Comparison of ENCODE assay signal across 28 mouse cellular contexts in genomic region chr4:129683901-129684493, GRCm38 (mm10). TPM values are rescaled to one million over a fixed set of nuclear protein-coding genes. Genes with fewer than 3 reads are reported as not detected.
A peak's percentile ranks its signal among the peaks of the same experiment; 100 is the strongest.
DNase-seq lines count a peak whose midpoint lies in the region; ATAC-seq and TF ChIP-seq lines count a peak whose summit lies in the region.
"Had no signal": no experiment of that assay in that cellular context is flagged by ENCODE, and none has a peak within 500 bp of the region (broad histone marks: within the 10 kb centered on the region; RNA-seq: fewer than 3 reads in every experiment).

No protein-coding gene starts in this region.

- no peak overlapping the region for H3K27ac ChIP-seq in limb, embryonic 15.5 days
- no peak overlapping the region for H3K27ac ChIP-seq in limb, embryonic 10.5 days
- H3K27ac ChIP-seq in kidney, embryonic 16.5 days (ENCODE audit: low read length), result peak overlapping the region; percentile 86
- no peak overlapping the region for H3K27ac ChIP-seq in layer of hippocampus, adult 2 months
- H3K27ac ChIP-seq: embryonic facial prominence, embryonic 15.5 days; heart, embryonic 13.5 days; hindbrain, postnatal 0 days; neural tube, embryonic 12.5 days had no signal

- H3K9me3 ChIP-seq in limb, embryonic 15.5 days, result no peaks in the 10 kb centered on the region
- no peaks in the 10 kb centered on the region for H3K9me3 ChIP-seq in limb, embryonic 10.5 days (replicated peaks)
- no peaks in the 10 kb centered on the region for H3K9me3 ChIP-seq in kidney, embryonic 16.5 days (ENCODE audit: low read length)
- H3K9me3 ChIP-seq: embryonic facial prominence, embryonic 15.5 days; heart, embryonic 13.5 days; megakaryocyte, embryonic 14.5 days; neural tube, embryonic 12.5 days had no signal

- no peak overlapping the region for H3K4me3 ChIP-seq in limb, embryonic 15.5 days
- H3K4me3 ChIP-seq in limb, embryonic 10.5 days, result no peak overlapping the region
- H3K4me3 ChIP-seq in kidney, embryonic 16.5 days (ENCODE audit: low read length), result peak overlapping the region; percentile 1; the same call in 1 of the 2 replicates
- H3K4me3 ChIP-seq in layer of hippocampus, adult 2 months, result no peak overlapping the region
- no peak overlapping the region for H3K4me3 ChIP-seq in lung, adult 2 months (replicated peaks; ENCODE audit: extremely low read depth, low read depth, low read length)
- H3K4me3 ChIP-seq: embryonic facial prominence, embryonic 15.5 days; heart, embryonic 13.5 days; megakaryocyte, embryonic 14.5 days; neural tube, embryonic 12.5 days had no signal

- H3K36me3 ChIP-seq in limb, embryonic 15.5 days, result peaks cover 85% of the 10 kb centered on the region
- peaks cover 93% of the 10 kb centered on the region for H3K36me3 ChIP-seq in limb, embryonic 10.5 days
- peaks cover 41% of the 10 kb centered on the region for H3K36me3 ChIP-seq in kidney, embryonic 16.5 days (ENCODE audit: insufficient read depth, low read length)

- ATAC-seq in limb, embryonic 15.5 days (ENCODE audit: insufficient number of reproducible peaks, low FRiP score, low TSS enrichment, low read depth), result 0 out of 2 replicates have a peak, but pooled peaks have one; percentile 16
- ATAC-seq in kidney, embryonic 16.5 days (ENCODE audit: low FRiP score, low TSS enrichment), result peak; percentile 94
- ATAC-seq: forebrain, embryonic 14.5 days; hindbrain, postnatal 0 days; intestine, postnatal 0 days; Patski had no signal

- H3K4me2 ChIP-seq in limb, embryonic 15.5 days, result no peak overlapping the region
- H3K4me2 ChIP-seq in kidney, embryonic 16.5 days (replicated peaks; ENCODE audit: low read depth, low read length), result peak overlapping the region; percentile 6; the same call in 1 of the 2 replicates
- H3K4me2 ChIP-seq: embryonic facial prominence, embryonic 15.5 days; heart, embryonic 13.5 days; neural tube, embryonic 12.5 days had no signal

- no peak overlapping the region for H3K9ac ChIP-seq in limb, embryonic 15.5 days
- H3K9ac ChIP-seq in kidney, embryonic 16.5 days (replicated peaks; ENCODE audit: low read length), result no peak overlapping the region; the same call in 1 of the 2 replicates
- H3K9ac ChIP-seq: embryonic facial prominence, embryonic 15.5 days; heart, embryonic 13.5 days; neural tube, embryonic 12.5 days had no signal

- no peaks in the 10 kb centered on the region for H3K4me1 ChIP-seq in limb, embryonic 15.5 days
- H3K4me1 ChIP-seq in limb, embryonic 10.5 days, result no peaks in the 10 kb centered on the region
- H3K4me1 ChIP-seq in kidney, embryonic 16.5 days (ENCODE audit: insufficient read depth, low read length), result no peaks in the 10 kb centered on the region
- H3K4me1 ChIP-seq in lung, adult 2 months (ENCODE audit: control insufficient read depth, insufficient read depth, low read length), result no peaks in the 10 kb centered on the region
- H3K4me1 ChIP-seq: embryonic facial prominence, embryonic 15.5 days; heart, embryonic 13.5 days; neural tube, embryonic 12.5 days had no signal

- WGBS in limb, embryonic 15.5 days, result 83% methylated on average over 11 of the region's 11 CpGs
- WGBS in limb, embryonic 10.5 days, result 91% methylated on average over 11 of the region's 11 CpGs
- whole genome bisulfite sequencing in kidney, embryonic 16.5 days, result 57% methylated on average over 11 of the region's 11 CpGs
- 86% methylated on average over 11 of the region's 11 CpGs for WGBS in lung, adult 2 months

- TF ChIP-seq CTCF in layer of hippocampus, adult 2 months (conservative IDR thresholded peaks at IDR 0.05), result no peak
- TF ChIP-seq CTCF in lung, adult 2 months (IDR thresholded peaks at IDR 0.05; ENCODE audit: insufficient read depth, low read length), result no peak

- TF ChIP-seq POLR2A in lung, adult 2 months (IDR thresholded peaks at IDR 0.05; ENCODE audit: borderline replicate concordance, extremely low read depth, low read depth, low read length), result no peak

- no peak for DNase-seq in limb, embryonic 10.5 days (ENCODE audit: low spot score)
- DNase-seq in kidney, adult 18-20 months, result peak; percentile 75
- peak; percentile 52 to 73 for DNase-seq in kidney, postnatal 4 days
- no peak for DNase-seq in layer of hippocampus, adult 2 months (ENCODE audit: low spot score in 2 of 2)
- DNase-seq in lung, adult 2 months, result no peak
- no peak for DNase-seq in layer of hippocampus, postnatal 10 days (ENCODE audit: low spot score in 2 of 2)
- DNase-seq: adrenal gland, adult 8-10 months; cerebellum, adult 2 months; gastrocnemius, postnatal 10 days; heart, adult 18-20 months; heart, postnatal 14 days; layer of hippocampus, adult 9-11 months; left cerebral cortex, postnatal 4 days; lung, adult 18-20 months; lung, postnatal 14 days; midbrain, embryonic 14.5 days; right cerebral cortex, postnatal 14 days; thymus, postnatal 14 days had no signal

- no peaks in the 10 kb centered on the region for H3K27me3 ChIP-seq in limb, embryonic 15.5 days
- no peaks in the 10 kb centered on the region for H3K27me3 ChIP-seq in limb, embryonic 10.5 days (ENCODE audit: low read depth, poor library complexity, severe bottlenecking)
- H3K27me3 ChIP-seq in kidney, embryonic 16.5 days (ENCODE audit: insufficient read depth, low read length), result no peaks in the 10 kb centered on the region
- H3K27me3 ChIP-seq: embryonic facial prominence, embryonic 15.5 days; heart, embryonic 13.5 days; megakaryocyte, embryonic 14.5 days; neural tube, embryonic 12.5 days; Patski had no signal

RNA-seq across cellular contexts. Expression of gene Kpna6, which starts 11.4 kb away (rescaled TPM):
- 15.3 TPM in 2 replicates for polyA plus RNA-seq in limb, embryonic 15.5 days (2015; fragmentation: Nextera tagmentation; extraction: Ambion mirVana)
- polyA plus RNA-seq in limb, embryonic 10.5 days (2016; fragmentation: Nextera tagmentation; extraction: Ambion mirVana), result 14.8 TPM in 2 replicates
- polyA plus RNA-seq in kidney, embryonic 16.5 days (2015; fragmentation: Nextera tagmentation; extraction: Ambion mirVana), result 19.9 and 21.3 TPM in 2 replicates
- 10 to 100 TPM; 88.7 to 97.9 TPM for total RNA-seq in layer of hippocampus, adult 2 months (2021)
- 16.6 and 26.3 TPM in 2 replicates for polyA plus RNA-seq in lung, adult 2 months (2012; rRNA removed)
- 10 to 100 TPM; 74.7 to 90.0 TPM for total RNA-seq in layer of hippocampus, postnatal 10 days (2021)

RNA-seq across cellular contexts. Expression of gene Tmem39b, which starts 12.6 kb away (rescaled TPM):
- polyA plus RNA-seq in limb, embryonic 15.5 days (2015; fragmentation: Nextera tagmentation; extraction: Ambion mirVana), result 12.9 and 15.9 TPM in 2 replicates
- polyA plus RNA-seq in limb, embryonic 10.5 days (2016; fragmentation: Nextera tagmentation; extraction: Ambion mirVana), result 16.0 TPM in 2 replicates
- polyA plus RNA-seq in kidney, embryonic 16.5 days (2015; fragmentation: Nextera tagmentation; extraction: Ambion mirVana), result 20.6 and 21.7 TPM in 2 replicates
- total RNA-seq in layer of hippocampus, adult 2 months (2021), result 10 to 100 TPM; 14.6 TPM
- polyA plus RNA-seq in lung, adult 2 months (2012; rRNA removed), result 24.4 and 25.7 TPM in 2 replicates
- total RNA-seq in layer of hippocampus, postnatal 10 days (2021), result 10 to 100 TPM; 13.0 to 13.1 TPM

RNA-seq across cellular contexts. Expression of gene Txlna, which starts 43.1 kb away (rescaled TPM):
- polyA plus RNA-seq in limb, embryonic 15.5 days (2015; fragmentation: Nextera tagmentation; extraction: Ambion mirVana), result 84.9 and 92.7 TPM in 2 replicates
- 109 and 122 TPM in 2 replicates for polyA plus RNA-seq in limb, embryonic 10.5 days (2016; fragmentation: Nextera tagmentation; extraction: Ambion mirVana)
- 89.5 and 94.4 TPM in 2 replicates for polyA plus RNA-seq in kidney, embryonic 16.5 days (2015; fragmentation: Nextera tagmentation; extraction: Ambion mirVana)
- 10 to 100 TPM; 49.7 to 51.3 TPM for total RNA-seq in layer of hippocampus, adult 2 months (2021)
- polyA plus RNA-seq in lung, adult 2 months (2012; rRNA removed), result 30.0 and 36.7 TPM in 2 replicates
- total RNA-seq in layer of hippocampus, postnatal 10 days (2021), result 10 to 100 TPM; 41.4 to 46.8 TPM

RNA-seq across cellular contexts. Expression of gene Khdrbs1, which starts 58.1 kb away (rescaled TPM):
- polyA plus RNA-seq in limb, embryonic 15.5 days (2015; fragmentation: Nextera tagmentation; extraction: Ambion mirVana), result 79.2 and 95.9 TPM in 2 replicates
- 156 and 179 TPM in 2 replicates for polyA plus RNA-seq in limb, embryonic 10.5 days (2016; fragmentation: Nextera tagmentation; extraction: Ambion mirVana)
- 92.1 and 105 TPM in 2 replicates for polyA plus RNA-seq in kidney, embryonic 16.5 days (2015; fragmentation: Nextera tagmentation; extraction: Ambion mirVana)
- 10 to 100 TPM; 87.4 to 92.5 TPM for total RNA-seq in layer of hippocampus, adult 2 months (2021)
- polyA plus RNA-seq in lung, adult 2 months (2012; rRNA removed), result 34.8 and 44.5 TPM in 2 replicates
- 100 to 1,000 TPM in 1 of 2 experiments, 10 to 100 TPM in 1; 99.3 to 108 TPM for total RNA-seq in layer of hippocampus, postnatal 10 days (2021)

Comparison
In these comparisons a context has a peak if more than half of its experiments do, and no peak if none do; other contexts are left out.
1. DNase-seq: peak in kidney, adult 18-20 months (single experiment) and kidney, postnatal 4 days (2 of 2); none in limb, embryonic 10.5 days (single experiment), layer of hippocampus, adult 2 months (0 of 2), lung, adult 2 months (single experiment) and layer of hippocampus, postnatal 10 days (0 of 2).